Mouse (Mus musculus): ENCODE results near the gene Mex3a. TPM values are rescaled to one million over a fixed set of nuclear protein-coding genes. Genes with fewer than 3 reads are reported as not detected.

Mex3a gene
- total and polyA plus RNA-seq, 3 experiments: 1.1 to 4.9 (median 2.5) TPM

DNA sequence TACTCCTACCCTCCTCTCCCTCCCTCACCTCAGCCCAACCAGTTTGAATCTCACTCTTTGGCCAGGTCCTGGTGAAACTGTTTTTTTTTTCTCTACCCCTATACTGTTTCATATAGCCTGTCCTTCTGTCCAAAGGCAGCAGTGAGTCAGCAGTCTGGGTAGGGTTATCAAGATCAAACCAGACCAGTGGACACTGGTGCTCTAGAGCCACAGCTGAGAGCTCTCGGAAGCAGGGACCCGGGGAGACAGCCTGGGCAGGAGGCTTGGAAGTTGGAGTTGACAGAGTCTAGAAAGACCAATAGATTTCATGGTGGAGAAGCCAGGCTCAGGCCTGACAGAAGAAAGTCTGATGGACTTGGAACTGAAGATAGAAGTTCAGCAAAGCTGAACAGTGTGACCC, 36.4 kb downstream of the Mex3a start:
- Histone ChIP-seq H3K79me2 (replicated peaks; ENCODE audit: control insufficient read depth, extremely low read depth, insufficient read depth, poor library complexity, severe bottlenecking) (no peaks in the 10 kb centered on the region), H3K9ac (ENCODE audit: insufficient read depth, low read depth) (no peak overlapping the region), H3K27ac (ENCODE audit: insufficient read depth, low read depth) (no peak overlapping the region), H3K4me1 (ENCODE audit: control insufficient read depth in 1 of 2, insufficient read depth in 2 of 2) (no peaks in the 10 kb centered on the region), H3K4me2 (ENCODE audit: insufficient read depth, low read depth, poor library complexity, severe bottlenecking) (no peak overlapping the region), H3K36me3 (replicated peaks in 1 of 2; ENCODE audit: control insufficient read depth in 1 of 2, insufficient read depth in 1 of 2, low read length in 1 of 2) (peaks cover 52 to 69% of the 10 kb centered on the region in 2 experiments), H3K4me3 (replicated peaks in 1 of 3; ENCODE audit: low read depth in 2 of 3, low read length in 2 of 3, poor library complexity in 1 of 3) (no peak overlapping the region), H3K27me3 (replicated peaks) (no peaks in the 10 kb centered on the region), H3K9me3 (replicated peaks; ENCODE audit: low read length) (no peaks in the 10 kb centered on the region)
- dilution Hi-C loops (cut with MboI; ENCODE audit: extremely low pct_ligation_motif_present, extremely low pct_unique_long_range_greater_than_20kb, low sequenced_read_pairs): no loop called here
- DNase-seq (ENCODE audit: extremely low read depth): no peak
- in situ Hi-C loops (cut with MboI; ENCODE audit: low pct_ligation_motif_present, low pct_unique_long_range_greater_than_20kb, low sequenced_read_pairs): no loop called here
- TF ChIP-seq POLR2AphosphoS2 (IDR thresholded peaks at IDR 0.05; ENCODE audit: low read depth, low read length) (no peak), BHLHE40 (IDR thresholded peaks at IDR 0.05; ENCODE audit: low read depth, low read length) (no peak), TCF12 (IDR thresholded peaks at IDR 0.05; ENCODE audit: low read depth, low read length) (no peak), RAD21 (IDR thresholded peaks at IDR 0.05; ENCODE audit: low read depth, low read length) (no peak), CTCF (conservative IDR thresholded peaks at IDR 0.05 in 1 of 2, IDR thresholded peaks at IDR 0.05 in 1 of 2; ENCODE audit: low read depth in 2 of 2, low read length in 2 of 2) (no peak), POLR2A (IDR thresholded peaks at IDR 0.05; ENCODE audit: low read depth, low read length) (no peak), IRF4 (IDR thresholded peaks at IDR 0.05; ENCODE audit: low read depth, low read length) (no peak)

DNA sequence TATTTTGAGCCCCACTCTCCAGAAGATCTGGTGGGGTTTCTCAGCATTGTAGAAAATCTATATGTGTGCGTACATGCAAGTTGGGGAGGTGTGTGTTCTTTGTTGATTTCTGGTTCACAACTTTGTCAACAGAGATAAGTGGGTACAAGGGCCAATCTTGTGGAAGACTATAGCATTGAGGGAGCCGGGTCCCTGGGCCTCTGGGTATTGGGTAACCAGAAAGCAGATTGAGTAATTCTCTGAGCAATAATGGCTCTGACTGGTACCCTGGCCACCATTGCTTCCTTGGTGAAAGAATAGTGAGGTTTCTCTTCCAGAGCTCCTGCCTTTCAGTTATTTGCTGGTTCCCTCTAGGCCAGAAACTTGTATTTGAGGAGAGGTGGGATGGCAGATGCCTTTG, 36.9 kb downstream of the Mex3a start:
- H3K4me3 ChIP-seq (replicated peaks in 1 of 3; ENCODE audit: low read depth in 2 of 3, low read length in 2 of 3, poor library complexity in 1 of 3): no peak overlapping the region
- H3K4me2 ChIP-seq (ENCODE audit: insufficient read depth, low read depth, poor library complexity, severe bottlenecking): no peak overlapping the region
- in situ Hi-C loops (cut with MboI; ENCODE audit: low pct_ligation_motif_present, low pct_unique_long_range_greater_than_20kb, low sequenced_read_pairs) (no loop called here), dilution Hi-C loops (cut with MboI; ENCODE audit: extremely low pct_ligation_motif_present, extremely low pct_unique_long_range_greater_than_20kb, low sequenced_read_pairs) (no loop called here)
- H3K27ac ChIP-seq (ENCODE audit: insufficient read depth, low read depth): no peak overlapping the region
- no peak for DNase-seq (ENCODE audit: extremely low read depth)
- no peaks in the 10 kb centered on the region for H3K9me3 ChIP-seq (replicated peaks; ENCODE audit: low read length)
- H3K4me1 ChIP-seq (ENCODE audit: control insufficient read depth in 1 of 2, insufficient read depth in 2 of 2): no peaks in the 10 kb centered on the region
- no peaks in the 10 kb centered on the region for H3K79me2 ChIP-seq (replicated peaks; ENCODE audit: control insufficient read depth, extremely low read depth, insufficient read depth, poor library complexity, severe bottlenecking)
- H3K36me3 ChIP-seq (replicated peaks in 1 of 2; ENCODE audit: control insufficient read depth in 1 of 2, insufficient read depth in 1 of 2, low read length in 1 of 2): peaks cover 47 to 64% of the 10 kb centered on the region in 2 experiments
- H3K9ac ChIP-seq (ENCODE audit: insufficient read depth, low read depth): no peak overlapping the region
- TF ChIP-seq TBP (conservative IDR thresholded peaks at IDR 0.05; ENCODE audit: low read depth, low read length) (no peak), E2F4 (IDR thresholded peaks at IDR 0.05; ENCODE audit: insufficient replicate concordance, low read depth, low read length) (no peak), CTCF (conservative IDR thresholded peaks at IDR 0.05 in 1 of 2, IDR thresholded peaks at IDR 0.05 in 1 of 2; ENCODE audit: low read depth in 2 of 2, low read length in 2 of 2) (no peak), ETS1 (conservative IDR thresholded peaks at IDR 0.05; ENCODE audit: low read depth, low read length) (no peak), CHD1 (IDR thresholded peaks at IDR 0.05; ENCODE audit: low read depth, low read length) (no peak), NRF1 (IDR thresholded peaks at IDR 0.05; ENCODE audit: low read depth, low read length) (no peak), SMC3 (IDR thresholded peaks at IDR 0.05; ENCODE audit: low read depth, low read length) (no peak), MAX (IDR thresholded peaks at IDR 0.05; ENCODE audit: low read length) (no peak), KAT2A (IDR thresholded peaks at IDR 0.05; ENCODE audit: insufficient replicate concordance, low read length) (no peak), EP300 (IDR thresholded peaks at IDR 0.05; ENCODE audit: low read length) (no peak), ZMIZ1 (IDR thresholded peaks at IDR 0.05; ENCODE audit: low read depth, low read length) (no peak), ZNF384 (IDR thresholded peaks at IDR 0.05; ENCODE audit: low read depth, low read length) (no peak), USF1 (IDR thresholded peaks at IDR 0.05; ENCODE audit: low read depth, low read length) (no peak), TCF12 (IDR thresholded peaks at IDR 0.05; ENCODE audit: low read depth, low read length) (no peak), MAZ (IDR thresholded peaks at IDR 0.05; ENCODE audit: low read depth, low read length) (no peak), ZC3H11A (IDR thresholded peaks at IDR 0.05; ENCODE audit: low read depth, low read length) (no peak), ELF1 (IDR thresholded peaks at IDR 0.05; ENCODE audit: low read depth, low read length) (no peak), PAX5 (IDR thresholded peaks at IDR 0.05; ENCODE audit: low read length) (no peak), NELFE (IDR thresholded peaks at IDR 0.05; ENCODE audit: low read depth, low read length) (no peak)
- no peaks in the 10 kb centered on the region for H3K27me3 ChIP-seq (replicated peaks)

Measured in CH12.LX (cell line).